Mouse (Mus musculus): ENCODE measurements around the gene Tspan10.
"Not testable (repeated sequence)": the region's sequence is repeated elsewhere in the genome, so short reads cannot be mapped to it uniquely, and the experiment has no call there.

Gene Tspan10

GRCm38 (mm10) chr11:120442344-120442743 is at the start of gene Tspan10:
Tspan10 (plus strand) TSS chr11:120442644.
- DNase-seq: no peak

- no peak for DNase-seq
These were observed 46.8 kb upstream of the Tspan10 start for GRCm38 (mm10) chr11:120395661-120396060.

- no peak for DNase-seq
These were observed 44.8 kb upstream of the Tspan10 start for GRCm38 (mm10) chr11:120397602-120398001.

GRCm38 (mm10) chr11:120399319-120399718 is 43.1 kb upstream of the Tspan10 start:
- no peak for DNase-seq

GRCm38 (mm10) chr11:120404814-120405213 is 37.6 kb upstream of the Tspan10 start:
- DNase-seq: no peak

- DNase-seq: no peak
These were observed 36.6 kb upstream of the Tspan10 start for GRCm38 (mm10) chr11:120405867-120406266.

- DNase-seq: no peak
These were observed 36.0 kb upstream of the Tspan10 start for GRCm38 (mm10) chr11:120406445-120406844.

- DNase-seq: not testable (repeated sequence)
These were observed 28.8 kb upstream of the Tspan10 start for GRCm38 (mm10) chr11:120413621-120414020.

GRCm38 (mm10) chr11:120417852-120418251 is 24.6 kb upstream of the Tspan10 start:
- no peak for DNase-seq

GRCm38 (mm10) chr11:120418592-120418991 is 23.9 kb upstream of the Tspan10 start:
- no peak for DNase-seq

GRCm38 (mm10) chr11:120422651-120423568 is 19.5 kb upstream of the Tspan10 start:
- DNase-seq: no peak

- DNase-seq: peak; percentile 42 to 61
These were observed 18.7 kb upstream of the Tspan10 start for GRCm38 (mm10) chr11:120423569-120424295.

GRCm38 (mm10) chr11:120426727-120427126 is 15.7 kb upstream of the Tspan10 start:
- DNase-seq: no peak

GRCm38 (mm10) chr11:120437152-120437856 is 5.1 kb upstream of the Tspan10 start, which contains the start of gene Nploc4:
Nploc4 (minus strand) TSS chr11:120437708.
- DNase-seq: peak; percentile 73 to 88

- DNase-seq: no peak
These were observed 4.5 kb upstream of the Tspan10 start for GRCm38 (mm10) chr11:120437857-120438385.

- peak in 1 of 2 experiments; percentile 18 for DNase-seq
These were observed 379 bp downstream of the Tspan10 start for GRCm38 (mm10) chr11:120442765-120443280.

GRCm38 (mm10) chr11:120444106-120444505 is 1.7 kb downstream of the Tspan10 start:
- no peak for DNase-seq

GRCm38 (mm10) chr11:120445475-120445874 is 3.0 kb downstream of the Tspan10 start:
- no peak for DNase-seq

- DNase-seq: no peak
These were observed 4.7 kb downstream of the Tspan10 start for GRCm38 (mm10) chr11:120447179-120447578.

GRCm38 (mm10) chr11:120452246-120452645 is 9.8 kb downstream of the Tspan10 start:
- no peak for DNase-seq

- no peak for DNase-seq
These were observed 10.9 kb downstream of the Tspan10 start, which contains the start of gene Pde6g for GRCm38 (mm10) chr11:120453306-120453705. Pde6g (minus strand) TSS chr11:120453500.

GRCm38 (mm10) chr11:120454965-120455364 is 12.5 kb downstream of the Tspan10 start:
- no peak for DNase-seq
